Mouse (Mus musculus) retina, postnatal 7 days (tissue): ENCODE measurements around the gene Mtfr1l.

Source experiments
- DNase-seq: peaks from one replicate; pipeline ENCODE4 v3.0.0-alpha.2; 2012; ENCODE audit warnings: low read depth, low spot score

Mtfr1l gene

GRCm38 (mm10) chr4:134489986-134490665, 45.1 kb downstream of the Mtfr1l start:
- DNase-seq = no peak

DNA sequence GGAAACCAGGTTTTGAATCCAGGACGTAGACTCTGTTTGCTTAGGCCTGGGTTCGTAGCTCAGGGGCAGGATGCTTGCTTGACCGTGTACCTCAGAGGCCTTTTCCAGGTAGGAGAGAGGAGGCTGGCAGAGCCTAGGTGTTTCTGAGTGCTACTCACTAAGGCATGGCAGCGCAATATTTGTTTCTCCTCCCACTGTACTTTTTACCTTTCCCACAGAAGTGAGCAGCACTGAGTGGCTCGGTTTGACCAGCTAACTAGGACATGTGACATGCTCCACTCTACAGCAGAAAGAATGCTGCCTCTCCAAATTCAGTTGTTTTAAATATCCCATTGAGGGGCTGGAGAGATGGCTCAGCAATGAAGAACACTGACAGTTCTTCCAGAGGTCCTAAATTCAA, 47.0 kb downstream of the Mtfr1l start:
- no peak for DNase-seq

DNA sequence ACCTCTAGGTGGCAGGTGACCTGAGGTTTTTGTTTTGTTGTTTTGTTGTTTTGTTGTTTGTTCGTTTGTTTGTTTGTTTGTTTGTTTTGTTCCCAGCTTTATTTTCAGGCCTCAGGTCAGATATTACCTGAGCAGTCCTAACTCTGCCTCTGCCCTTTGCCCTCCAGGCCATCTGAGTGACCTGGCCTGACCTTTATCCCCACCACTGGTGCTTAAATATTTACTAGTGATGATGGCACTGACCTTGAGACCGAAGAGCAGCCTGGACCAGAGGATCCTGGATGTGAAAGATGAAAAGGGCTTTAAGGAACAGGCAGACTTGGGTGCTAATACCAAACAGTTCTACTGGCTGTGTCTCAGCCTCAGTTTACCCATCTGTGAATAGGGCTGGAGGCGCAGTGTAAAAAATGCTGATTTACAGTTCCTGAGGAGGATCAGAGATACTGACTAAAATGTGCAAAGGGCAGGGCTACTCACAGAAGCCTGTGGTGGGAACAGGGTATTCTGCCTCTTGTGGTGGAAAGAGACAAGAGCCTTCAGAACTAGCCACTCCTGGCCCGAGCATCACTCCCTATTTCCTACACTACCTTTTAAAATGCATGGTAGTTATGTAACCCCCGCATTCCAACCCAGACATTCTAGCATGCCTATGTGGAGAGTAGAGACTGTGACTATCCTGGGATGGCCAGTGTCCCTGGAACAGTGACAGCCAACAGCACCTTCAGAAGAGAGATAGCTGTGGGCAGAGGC, 49.9 kb downstream of the Mtfr1l start:
- no peak for DNase-seq

DNA sequence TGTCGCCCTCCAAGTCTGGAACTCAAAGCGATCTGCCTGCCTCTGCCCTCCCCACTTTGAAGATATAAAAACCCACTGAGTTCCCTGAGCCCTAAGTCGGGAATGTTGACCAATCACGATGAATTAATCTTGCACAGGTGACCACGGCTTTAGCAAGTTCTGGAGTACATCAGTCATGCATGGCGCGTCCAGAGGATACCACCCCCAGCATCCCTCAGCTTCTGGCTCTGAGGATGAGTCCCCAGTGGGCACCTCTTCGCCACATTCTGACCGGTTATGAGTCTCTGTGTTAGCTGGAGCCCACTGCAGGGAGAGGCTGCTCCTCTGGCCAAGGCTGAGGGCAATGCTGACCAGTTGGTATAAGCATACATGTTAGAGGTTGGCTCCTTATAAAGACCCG, 51.0 kb downstream of the Mtfr1l start:
- no peak for DNase-seq

GRCm38 (mm10) chr4:134483696-134484095, 51.5 kb downstream of the Mtfr1l start:
- DNase-seq = no peak

DNA sequence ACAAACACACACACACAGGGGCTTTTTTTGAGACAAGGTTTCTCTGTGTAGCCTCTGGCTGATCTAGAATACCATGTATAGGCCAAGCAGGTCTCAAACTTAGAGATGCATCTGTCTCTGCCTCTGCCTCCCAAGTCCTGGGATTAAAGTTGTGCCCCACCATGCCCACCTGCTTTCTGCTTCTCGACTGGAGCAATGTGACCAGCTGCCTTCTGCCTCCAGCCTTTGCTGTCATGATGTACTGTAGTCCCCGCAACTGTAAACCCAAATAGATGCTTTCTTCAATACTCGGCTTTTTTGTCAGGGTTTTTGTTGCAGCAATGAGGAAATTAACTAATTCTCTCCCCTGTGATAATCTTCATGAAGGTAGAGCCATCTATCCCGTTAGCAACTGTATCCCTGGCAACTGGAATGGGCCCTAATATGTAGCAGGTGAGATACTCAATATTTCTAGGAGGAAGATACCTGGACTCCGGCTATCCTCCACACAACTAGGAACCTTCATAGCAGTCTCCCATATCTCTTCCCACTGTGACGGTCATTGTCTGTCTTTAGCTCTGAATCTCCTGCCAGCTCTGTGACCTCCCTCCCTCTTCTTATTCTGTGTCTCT, 52.0 kb downstream of the Mtfr1l start:
- DNase-seq = no peak

DNA sequence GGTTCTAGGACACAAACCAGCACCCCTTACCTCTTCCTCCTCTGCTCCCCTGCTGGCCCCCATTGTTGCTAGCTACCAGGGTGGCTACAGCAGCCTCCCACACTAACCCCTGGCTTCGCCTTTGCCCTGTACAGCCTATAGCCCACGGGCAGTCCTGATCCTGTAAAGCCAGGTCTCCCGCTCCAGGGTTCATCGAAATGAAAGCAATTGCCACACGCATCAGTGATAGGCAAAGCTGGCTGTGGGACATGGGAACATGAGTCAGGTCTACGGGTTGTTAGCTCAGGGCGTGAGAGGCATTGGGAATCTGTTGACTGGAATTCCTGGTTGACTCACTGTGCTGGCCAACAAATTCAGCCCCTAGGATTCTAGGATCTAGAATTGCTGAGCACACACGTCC, 52.7 kb downstream of the Mtfr1l start:
- DNase-seq = no peak

- DNase-seq = no peak
These were observed 53.9 kb downstream of the Mtfr1l start for GRCm38 (mm10) chr4:134481270-134481669.

GRCm38 (mm10) chr4:134480864-134481263, 54.3 kb downstream of the Mtfr1l start:
- DNase-seq = no peak

GRCm38 (mm10) chr4:134479839-134480238, 55.3 kb downstream of the Mtfr1l start:
- DNase-seq = no peak

DNA sequence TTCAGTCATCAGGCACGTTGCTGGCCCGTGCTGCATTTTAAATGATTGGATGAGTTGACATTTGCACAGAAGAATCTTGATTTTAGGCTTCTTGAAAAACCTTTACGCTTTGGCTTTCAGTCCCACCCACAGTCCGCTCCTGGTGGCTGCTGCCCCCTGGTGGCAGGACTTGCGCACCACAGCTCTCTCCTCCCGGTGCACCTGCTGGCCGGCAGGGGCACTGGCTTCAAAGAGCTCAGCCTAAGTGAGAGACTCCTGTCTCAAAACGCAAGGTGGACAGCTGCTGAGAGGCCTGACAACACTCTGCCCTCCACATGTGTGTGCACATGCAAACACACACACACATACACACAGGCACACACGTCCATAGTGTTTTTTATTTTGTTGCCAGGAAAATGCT, 57.2 kb downstream of the Mtfr1l start:
- peak; percentile 80 for DNase-seq

GRCm38 (mm10) chr4:134476899-134477298, 58.3 kb downstream of the Mtfr1l start:
- DNase-seq = no peak
